Mouse (Mus musculus): ENCODE results near the gene Dcbld2. TPM values are rescaled to one million over a fixed set of nuclear protein-coding genes. Genes with fewer than 3 reads are reported as not detected.

Dcbld2 gene
- total RNA-seq, 2 experiments from 2014 or later: 21.0 to 22.4 TPM

- no peak for DNase-seq (ENCODE audit: low spot score in 2 of 2)
These were observed 73.6 kb downstream of the Dcbld2 start for GRCm38 (mm10) chr16:58481906-58482270.

GRCm38 (mm10) chr16:58482296-58482695 lies 74.1 kb downstream of the Dcbld2 start:
- no peak for DNase-seq (ENCODE audit: low spot score in 2 of 2)

GRCm38 (mm10) chr16:58487861-58488260 lies 79.6 kb downstream of the Dcbld2 start:
- no peak for DNase-seq (ENCODE audit: low spot score in 2 of 2)

- DNase-seq (ENCODE audit: low spot score in 2 of 2): no peak
These were observed 88.5 kb downstream of the Dcbld2 start for GRCm38 (mm10) chr16:58496791-58497190.

- DNase-seq (ENCODE audit: low spot score in 2 of 2): no peak
These were observed 89.9 kb downstream of the Dcbld2 start for GRCm38 (mm10) chr16:58497886-58498713.

GRCm38 (mm10) chr16:58499172-58499584 lies 90.9 kb downstream of the Dcbld2 start:
- no peak for DNase-seq (ENCODE audit: low spot score in 2 of 2)

- DNase-seq (ENCODE audit: low spot score in 2 of 2): no peak
These were observed 91.4 kb downstream of the Dcbld2 start for GRCm38 (mm10) chr16:58499650-58500049.

- DNase-seq (ENCODE audit: low spot score in 2 of 2): no peak
These were observed 93.6 kb downstream of the Dcbld2 start for GRCm38 (mm10) chr16:58501760-58502301.

- DNase-seq (ENCODE audit: low spot score in 2 of 2): no peak
These were observed 94.3 kb downstream of the Dcbld2 start for GRCm38 (mm10) chr16:58502566-58502965.

GRCm38 (mm10) chr16:58504945-58505344 lies 96.7 kb downstream of the Dcbld2 start:
- DNase-seq (ENCODE audit: low spot score in 2 of 2): no peak

GRCm38 (mm10) chr16:58512181-58512761 lies 104.0 kb downstream of the Dcbld2 start:
- DNase-seq (ENCODE audit: low spot score in 2 of 2): no peak

GRCm38 (mm10) chr16:58512887-58513286 lies 104.6 kb downstream of the Dcbld2 start:
- DNase-seq (ENCODE audit: low spot score in 2 of 2): no peak

GRCm38 (mm10) chr16:58513755-58514154 lies 105.5 kb downstream of the Dcbld2 start:
- no peak for DNase-seq (ENCODE audit: low spot score in 2 of 2)

GRCm38 (mm10) chr16:58514565-58514964 lies 106.3 kb downstream of the Dcbld2 start:
- DNase-seq (ENCODE audit: low spot score in 2 of 2): no peak

- DNase-seq (ENCODE audit: low spot score in 2 of 2): no peak
These were observed 107.9 kb downstream of the Dcbld2 start for GRCm38 (mm10) chr16:58516161-58516560.

GRCm38 (mm10) chr16:58516960-58517798 lies 108.9 kb downstream of the Dcbld2 start:
- no peak for DNase-seq (ENCODE audit: low spot score in 2 of 2)

Other genes starting within 250 kb of the Dcbld2 start
- gene St3gal6, start 115.8 kb downstream of the Dcbld2 start, total RNA-seq (2021): 10 to 100 TPM; 16.3 to 19.1 TPM
- gene Gm813, start 208.5 kb downstream of the Dcbld2 start, total RNA-seq (2021): not detected
- gene E330017A01Rik, start 230.3 kb downstream of the Dcbld2 start, total RNA-seq (2021): not detected